Mouse (Mus musculus) ES-Bruce4 (cell line): ENCODE measurements around the gene Secisbp2.

Source experiments
- CTCF ChIP-seq: IDR thresholded peaks from one replicate; pipeline ENCODE4 v1.8.1; 2011; ENCODE audit warnings: low read depth, low read length
- POLR2A ChIP-seq: IDR thresholded peaks from one replicate; pipeline ENCODE4 v1.8.1; 2011; ENCODE audit warnings: low read length; ENCODE audit not compliant: insufficient read depth

GRCm38 (mm10) chr13:51653961-51654360 is 2.5 kb downstream of the Secisbp2 start:
- TF ChIP-seq POLR2A: no peak
- TF ChIP-seq CTCF: no peak
